Mouse (Mus musculus) embryonic facial prominence, embryonic 14.5 days (tissue): ENCODE results near the gene Gpr107. TPM values are rescaled to one million over a fixed set of nuclear protein-coding genes. Genes with fewer than 3 reads are reported as not detected.

Experiments used
- ATAC-seq: fragments of 200-750 bp; cut with Nextera tagmentation; 2 replicates; pipeline ENCODE4 v1.8.0; 2017; ENCODE audit warnings: low read depth, moderate number of reproducible peaks, moderate TSS enrichment
- DNase-seq: peaks from one replicate; pipeline ENCODE4 v3.0.0-alpha.2; 2015; ENCODE audit warnings: low spot score
- H3K27ac ChIP-seq: fragments of 300-500 bp; sonication (generic); replicated peaks from 2 replicates; pipeline ENCODE4 v1.5.1; 2014; ENCODE audit warnings: low read depth, mild to moderate bottlenecking, low read length, moderate library complexity
- H3K27me3 ChIP-seq: fragments of 300-500 bp; sonication (generic); replicated peaks from 2 replicates; pipeline ENCODE4 v1.6.1; 2014; ENCODE audit warnings: low read length; ENCODE audit not compliant: control insufficient read depth, insufficient read depth
- H3K36me3 ChIP-seq: fragments of 300-500 bp; sonication (generic); 2 replicates; pipeline ENCODE4 v1.6.1; 2014; ENCODE audit warnings: low read length, mixed read lengths; ENCODE audit not compliant: control insufficient read depth, insufficient read depth
- H3K4me1 ChIP-seq: fragments of 300-500 bp; sonication (generic); 2 replicates; pipeline ENCODE4 v1.6.1; 2014; ENCODE audit warnings: antibody characterized with exemption, low read length; ENCODE audit not compliant: control insufficient read depth, insufficient read depth
- H3K4me2 ChIP-seq: fragments of 300-500 bp; sonication (generic); 2 replicates; pipeline ENCODE4 v1.6.1; 2014; ENCODE audit warnings: low read depth, mild to moderate bottlenecking, low read length, moderate library complexity, mixed read lengths
- H3K4me3 ChIP-seq: fragments of 300-500 bp; sonication (generic); 2 replicates; pipeline ENCODE4 v1.5.1; 2014; ENCODE audit warnings: low read depth, mild to moderate bottlenecking, low read length
- H3K9ac ChIP-seq: fragments of 300-500 bp; sonication (generic); 2 replicates; pipeline ENCODE4 v1.6.1; 2014; ENCODE audit warnings: low read depth, mild to moderate bottlenecking, low read length, moderate library complexity, mixed read lengths
- H3K9me3 ChIP-seq: fragments of 300-500 bp; sonication (generic); 2 replicates; pipeline ENCODE4 v1.6.1; 2016; ENCODE audit warnings: low read length; ENCODE audit not compliant: control insufficient read depth
- WGBS: fragments of 180-500 bp; shearing (Covaris S2); extraction: QIAGEN DNeasy Blood & Tissue Kit; methylation state at CpG from one replicate; pipeline ENCODE4 v1.1.7; 2014; 5-methylcytosine and 5-hydroxymethylcytosine counted together
- polyA plus RNA-seq: library from polyadenylated mRNA; unstranded; fragments of >200 nt; fragmentation: Nextera tagmentation; extraction: Ambion mirVana; gene quantifications from 2 replicates; pipeline ENCODE4 v1.2.1, GENCODE M21; 2014

The Gpr107 gene
- polyA plus RNA-seq, 1 experiment from 2014 or later: 27.4 TPM

DNA sequence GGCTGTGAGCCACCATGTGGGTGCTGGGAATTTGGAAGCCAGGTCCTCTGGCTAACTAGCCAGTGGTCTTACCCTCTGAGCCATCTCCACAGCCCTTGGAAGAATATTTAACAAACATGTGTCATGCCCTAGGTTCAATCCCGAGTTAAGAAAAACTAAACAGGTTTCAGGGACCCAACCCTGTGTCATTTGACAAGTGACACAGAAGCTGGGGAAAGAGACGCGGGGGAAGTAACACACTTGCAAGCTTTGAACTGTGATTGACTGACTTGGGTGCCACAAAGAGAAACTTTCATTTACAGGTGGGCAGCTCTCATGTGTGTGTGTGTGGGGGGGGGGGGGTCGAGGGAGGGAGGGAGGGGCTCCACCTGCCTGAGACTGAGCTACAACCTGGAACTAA is 18.1 kb upstream of the Gpr107 start:
- peaks cover 17% of the 10 kb centered on the region for H3K4me1 ChIP-seq
- no peak overlapping the region for H3K4me2 ChIP-seq
- no peak for DNase-seq
- no peak overlapping the region for H3K9ac ChIP-seq
- H3K27ac ChIP-seq: no peak overlapping the region
- no peaks in the 10 kb centered on the region for H3K36me3 ChIP-seq
- H3K27me3 ChIP-seq: no peaks in the 10 kb centered on the region
- no peaks in the 10 kb centered on the region for H3K9me3 ChIP-seq
- no peak for ATAC-seq
- no peak overlapping the region for H3K4me3 ChIP-seq
- WGBS: 78% methylated on average over 3 of the region's 4 CpGs

DNA sequence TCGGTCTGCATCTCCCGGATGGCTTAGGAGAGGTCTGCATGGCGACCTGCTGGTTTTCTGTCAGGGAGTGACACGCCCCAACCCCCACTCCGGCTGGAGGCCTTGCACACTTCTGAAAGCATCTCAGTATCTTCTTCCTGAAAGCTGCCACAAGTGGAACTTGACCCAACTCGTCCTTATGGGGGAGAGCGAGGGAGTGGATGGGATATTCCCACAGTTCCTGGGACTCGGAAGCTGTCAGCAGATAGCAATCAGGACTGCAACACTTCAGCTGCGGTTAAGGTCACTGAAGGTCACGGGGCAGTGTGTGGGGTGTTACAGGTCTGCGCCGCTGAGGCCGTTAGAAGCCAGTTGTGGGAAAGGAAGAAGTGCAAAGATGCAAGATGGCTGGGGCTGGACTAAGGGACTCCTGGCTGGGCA is 16.6 kb upstream of the Gpr107 start:
- H3K27me3 ChIP-seq: no peaks in the 10 kb centered on the region
- ATAC-seq: no peak
- no peaks in the 10 kb centered on the region for H3K9me3 ChIP-seq
- no peak overlapping the region for H3K27ac ChIP-seq
- H3K4me2 ChIP-seq: no peak overlapping the region
- DNase-seq: no peak
- peaks cover 19% of the 10 kb centered on the region for H3K4me1 ChIP-seq
- no peak overlapping the region for H3K9ac ChIP-seq
- H3K36me3 ChIP-seq: no peaks in the 10 kb centered on the region
- H3K4me3 ChIP-seq: no peak overlapping the region
- WGBS: 52% methylated on average over 13 of the region's 13 CpGs

DNA sequence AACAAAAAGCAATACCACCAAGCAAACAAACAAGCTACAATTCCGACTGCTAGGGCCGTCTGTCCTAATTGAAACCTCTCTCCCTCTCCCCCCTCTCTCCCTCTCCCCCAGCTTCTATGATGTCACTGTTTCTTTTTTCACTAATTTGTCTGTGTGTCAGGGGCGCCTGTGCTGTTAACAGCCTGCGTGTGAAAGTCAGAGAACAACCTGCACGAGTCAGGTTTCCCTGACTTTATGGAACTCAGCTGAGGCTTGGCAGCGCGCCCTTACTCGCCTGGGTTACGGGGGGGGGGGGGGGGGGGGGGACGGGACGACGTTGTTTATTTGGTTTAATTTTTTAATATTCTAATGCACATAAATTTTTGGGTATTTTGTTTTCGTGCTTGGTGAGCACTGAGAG is 15.8 kb upstream of the Gpr107 start:
- H3K4me3 ChIP-seq: no peak overlapping the region
- ATAC-seq (no peak), DNase-seq (no peak)
- no peak overlapping the region for H3K4me2 ChIP-seq
- no peak overlapping the region for H3K9ac ChIP-seq
- 52% methylated on average over 13 of the region's 13 CpGs for WGBS
- H3K36me3 ChIP-seq: no peaks in the 10 kb centered on the region
- H3K4me1 ChIP-seq: peaks cover 17% of the 10 kb centered on the region
- H3K27me3 ChIP-seq: no peaks in the 10 kb centered on the region
- H3K9me3 ChIP-seq: no peaks in the 10 kb centered on the region
- H3K27ac ChIP-seq: no peak overlapping the region

DNA sequence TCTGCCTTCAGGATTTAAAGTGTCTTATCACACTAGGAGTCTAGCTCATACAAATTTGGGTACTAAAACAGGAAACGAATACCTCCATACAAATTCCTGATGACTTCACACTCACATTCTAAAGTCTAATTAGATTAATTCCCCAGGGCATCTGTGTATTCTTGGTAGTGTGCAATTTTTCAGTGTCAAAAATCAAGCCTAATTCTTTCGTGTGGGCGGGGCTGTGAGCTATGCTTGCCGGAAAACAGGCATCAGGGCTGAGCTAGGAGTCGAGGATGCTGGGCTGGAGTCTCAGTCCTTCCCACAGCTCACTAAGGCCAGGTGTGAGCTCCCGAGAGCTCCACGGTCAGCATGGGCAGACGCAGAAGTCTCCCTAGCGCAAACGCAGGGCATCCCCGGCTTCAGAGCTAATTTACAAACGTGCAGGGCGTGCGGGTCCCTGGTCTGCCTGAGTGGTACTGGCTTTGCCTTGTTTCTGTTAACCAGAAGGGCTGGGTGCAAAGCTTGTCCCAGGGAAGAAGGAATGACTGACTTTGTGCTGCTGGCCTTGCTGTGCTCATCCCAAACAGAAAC is 15.0 kb upstream of the Gpr107 start:
- no peak overlapping the region for H3K4me2 ChIP-seq
- 76% methylated on average over 14 of the region's 14 CpGs for WGBS
- DNase-seq: no peak
- H3K9me3 ChIP-seq: no peaks in the 10 kb centered on the region
- H3K27me3 ChIP-seq: no peaks in the 10 kb centered on the region
- no peak overlapping the region for H3K9ac ChIP-seq
- no peak overlapping the region for H3K4me3 ChIP-seq
- no peak for ATAC-seq
- H3K4me1 ChIP-seq: peaks cover 15% of the 10 kb centered on the region
- H3K27ac ChIP-seq: no peak overlapping the region
- no peaks in the 10 kb centered on the region for H3K36me3 ChIP-seq

DNA sequence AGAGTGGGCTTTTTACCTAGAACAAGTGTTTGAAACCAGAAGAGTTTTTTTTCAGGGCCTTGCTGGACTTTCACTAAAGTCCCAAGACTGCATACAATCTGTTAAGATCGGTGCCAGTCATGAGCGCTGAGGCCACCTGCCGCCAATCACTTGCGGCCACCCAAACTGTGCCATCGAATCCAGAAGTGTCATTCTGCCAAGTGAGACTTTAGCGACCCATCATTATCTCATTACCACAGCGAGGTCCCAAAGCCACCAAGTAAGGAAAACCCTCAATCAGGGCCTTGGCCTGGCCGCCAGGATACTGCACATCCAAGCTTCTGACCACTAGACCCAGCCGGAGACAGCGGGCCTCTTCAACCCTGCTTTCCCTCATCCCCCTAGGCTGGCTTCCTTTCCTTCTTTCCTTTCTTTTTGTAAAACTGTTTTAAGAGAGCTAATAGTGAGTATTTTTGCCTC is 12.9 kb upstream of the Gpr107 start:
- no peaks in the 10 kb centered on the region for H3K27me3 ChIP-seq
- H3K36me3 ChIP-seq: no peaks in the 10 kb centered on the region
- H3K27ac ChIP-seq: no peak overlapping the region
- H3K4me2 ChIP-seq: no peak overlapping the region
- H3K4me3 ChIP-seq: no peak overlapping the region
- H3K4me1 ChIP-seq: peaks cover 18% of the 10 kb centered on the region
- H3K9me3 ChIP-seq: no peaks in the 10 kb centered on the region
- WGBS: 86% methylated on average over 10 of the region's 10 CpGs
- DNase-seq (no peak), ATAC-seq (no peak)
- no peak overlapping the region for H3K9ac ChIP-seq

DNA sequence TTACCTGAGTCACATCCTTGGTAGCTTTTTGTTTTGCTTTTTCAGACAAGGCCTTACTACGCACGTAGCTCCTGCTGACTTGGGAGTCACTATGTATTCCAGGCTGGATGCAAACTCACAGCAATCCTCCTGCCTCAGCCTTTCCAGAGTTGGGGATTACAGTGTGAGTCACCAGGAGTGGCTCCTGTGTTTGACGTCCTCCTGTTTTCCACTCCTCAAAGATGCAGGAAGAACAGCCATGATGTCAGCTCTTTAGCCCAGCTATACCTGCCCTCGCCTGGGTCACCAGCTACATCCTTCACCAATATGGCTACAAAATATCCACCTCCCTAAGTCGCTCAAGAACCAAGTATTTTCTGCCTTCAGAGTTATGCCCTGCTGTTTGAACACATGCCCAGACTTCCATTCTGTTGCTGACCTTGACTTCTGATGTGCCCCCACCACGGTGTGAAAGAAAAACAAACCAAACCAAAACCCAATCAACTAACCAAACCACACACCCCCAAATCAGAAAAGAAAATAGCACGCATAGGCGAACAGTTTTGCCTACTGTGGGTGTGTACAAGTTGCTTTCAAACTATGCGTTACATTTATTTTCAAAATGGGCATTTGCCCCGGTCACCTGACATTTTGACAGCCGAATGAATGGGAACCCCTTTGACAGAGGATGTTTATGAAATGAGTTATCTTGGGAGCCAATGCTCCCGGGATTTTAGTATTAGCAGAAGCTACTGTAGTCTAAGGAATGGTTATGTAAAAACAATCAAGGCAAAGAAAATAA is 11.9 kb upstream of the Gpr107 start:
- ATAC-seq: no peak
- Histone ChIP-seq H3K4me2 (peak overlapping the region; percentile 97), H3K9ac (peak overlapping the region; percentile 93), H3K4me1 (peaks cover 18% of the 10 kb centered on the region), H3K27ac (no peak overlapping the region), H3K4me3 (peak overlapping the region; percentile 96), H3K9me3 (no peaks in the 10 kb centered on the region), H3K36me3 (no peaks in the 10 kb centered on the region), H3K27me3 (no peaks in the 10 kb centered on the region)
- WGBS: 77% methylated on average over 12 of the region's 12 CpGs
- no peak for DNase-seq

DNA sequence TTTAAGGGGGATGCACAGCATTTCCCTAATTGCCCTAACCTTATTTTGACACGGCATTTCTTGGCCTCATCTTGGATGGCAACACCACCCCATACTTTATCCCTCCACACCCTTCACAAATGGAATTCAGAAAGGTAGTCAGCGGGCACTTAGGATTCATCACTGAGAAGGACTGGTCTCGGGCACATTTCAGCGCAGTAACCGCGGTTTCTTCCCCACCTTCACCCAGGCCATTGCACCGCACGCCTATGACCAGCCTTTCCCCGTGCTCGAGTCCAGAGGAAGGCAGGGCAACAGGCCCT is 11.4 kb upstream of the Gpr107 start:
- Histone ChIP-seq H3K9ac (peak overlapping the region; percentile 93), H3K4me1 (peaks cover 18% of the 10 kb centered on the region), H3K4me2 (peak overlapping the region; percentile 97), H3K9me3 (no peaks in the 10 kb centered on the region), H3K27me3 (no peaks in the 10 kb centered on the region), H3K27ac (no peak overlapping the region), H3K4me3 (peak overlapping the region; percentile 96), H3K36me3 (no peaks in the 10 kb centered on the region)
- WGBS: 4% methylated on average over 10 of the region's 10 CpGs
- ATAC-seq (no peak), DNase-seq (no peak)

DNA sequence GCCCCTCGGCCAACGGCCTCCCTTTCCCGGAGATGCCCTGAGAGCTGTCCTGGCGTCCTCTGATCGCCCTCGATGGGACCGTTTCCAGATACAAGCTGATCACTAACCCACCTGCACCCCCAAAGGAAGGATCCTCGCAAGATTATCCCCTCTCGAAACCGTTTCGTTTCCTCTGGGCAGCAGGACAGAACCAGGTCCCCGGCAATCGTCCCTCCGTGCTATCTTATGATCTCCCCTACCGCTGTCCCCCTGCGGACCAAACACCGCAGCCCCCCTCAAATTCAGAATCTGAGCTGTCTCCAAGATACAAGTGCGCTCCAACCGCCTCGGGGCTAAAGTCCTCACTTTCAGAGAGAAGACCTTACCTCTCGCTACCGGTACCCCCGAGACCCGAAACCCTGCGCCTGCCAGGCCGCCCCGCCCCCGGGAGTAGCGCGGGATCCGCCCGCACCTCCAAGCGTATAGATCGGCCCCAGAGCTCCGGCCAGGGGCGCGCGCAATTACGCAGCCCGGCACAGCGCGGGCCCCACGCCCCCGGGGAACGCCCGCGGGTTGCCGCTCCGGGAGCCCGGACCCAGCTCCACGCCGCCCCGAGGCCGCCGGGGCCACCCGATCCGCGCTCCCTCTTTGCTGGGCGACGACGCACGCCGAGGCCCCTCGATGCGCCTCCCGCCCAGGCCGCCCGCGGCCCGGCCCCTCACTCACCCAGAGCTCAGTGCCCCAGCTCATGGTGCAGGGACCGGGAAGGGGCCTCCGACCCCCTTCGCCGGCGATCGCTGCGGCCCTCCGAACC is 10.8 kb upstream of the Gpr107 start:
- Histone ChIP-seq H3K27ac (peak overlapping the region; percentile 85), H3K27me3 (no peaks in the 10 kb centered on the region), H3K36me3 (peaks cover 5% of the 10 kb centered on the region; the same call in 1 of the 2 replicates), H3K9me3 (no peaks in the 10 kb centered on the region), H3K9ac (peak overlapping the region; percentile 93), H3K4me1 (peaks cover 16% of the 10 kb centered on the region), H3K4me2 (peak overlapping the region; percentile 97), H3K4me3 (peak overlapping the region; percentile 96)
- ATAC-seq: peak; percentile 66
- no peak for DNase-seq
- WGBS: under 1% methylated on average over 49 of the region's 78 CpGs
